In the genomic region with DNA sequence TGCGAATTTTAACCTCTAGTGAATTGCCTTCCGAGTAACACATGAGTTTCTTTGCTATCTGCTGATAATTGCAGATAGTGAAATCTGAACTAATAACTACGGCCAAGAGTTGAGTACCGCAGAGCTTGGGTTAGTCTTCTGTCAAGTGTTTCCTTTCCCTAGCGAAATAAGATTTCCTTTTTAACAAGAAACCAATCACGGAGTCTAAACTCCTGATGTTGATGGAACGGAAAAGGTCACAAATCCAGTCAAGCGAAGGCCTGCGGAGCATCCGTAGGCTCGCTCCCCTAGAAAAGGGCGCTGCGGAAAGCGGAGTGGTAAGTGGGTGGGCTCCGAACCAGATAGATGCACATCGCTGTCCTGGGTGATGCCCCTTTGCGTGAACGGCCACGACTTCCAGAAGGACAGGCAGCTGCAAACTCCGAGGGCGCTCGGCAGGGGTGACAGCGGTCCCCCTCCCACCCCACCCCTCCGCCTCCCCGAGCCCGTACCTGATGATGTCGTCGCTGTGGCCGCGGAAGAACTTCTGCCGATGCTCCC, we compare ENCODE assay signal across 8 mouse cellular contexts. TPM values are rescaled to one million over a fixed set of nuclear protein-coding genes. Genes with fewer than 3 reads are reported as not detected.
A peak's percentile ranks its signal among the peaks of the same experiment; 100 is the strongest.
DNase-seq lines count a peak whose midpoint lies in the region; ATAC-seq lines count a peak whose summit lies in the region.

No protein-coding gene starts in this region.

- H3K9ac ChIP-seq in forebrain, embryonic 15.5 days (replicated peaks): peak overlapping the region; percentile 85
- peak overlapping the region; percentile 85 for H3K9ac ChIP-seq in midbrain, embryonic 11.5 days (ENCODE audit: low read length)

- ATAC-seq in forebrain, embryonic 15.5 days (replicated peaks): peak; percentile 62
- peak; percentile 54; the same call in 1 of the 2 replicates for ATAC-seq in midbrain, embryonic 11.5 days (ENCODE audit: low FRiP score)

- H3K4me2 ChIP-seq in forebrain, embryonic 15.5 days (replicated peaks): peak overlapping the region; percentile 65
- peak overlapping the region; percentile 57 for H3K4me2 ChIP-seq in midbrain, embryonic 11.5 days

- peak; percentile 22 to 34 for DNase-seq in layer of hippocampus, postnatal 25 days (ENCODE audit: extremely low spot score in 1 of 2, low spot score in 1 of 2)
- no peak for DNase-seq in layer of hippocampus, adult 9-11 months
- peak; percentile 23 for DNase-seq in adrenal gland, postnatal 10 days
- DNase-seq in kidney, postnatal 10 days: peak; percentile 21
- peak; percentile 93 for DNase-seq in midbrain, embryonic 11.5 days (ENCODE audit: low spot score, missing footprints)
- DNase-seq in testis, postnatal 14 days (ENCODE audit: low spot score): peak; percentile 45
- no peak for DNase-seq in left cerebral cortex, adult 9 months (ENCODE audit: low spot score in 2 of 2)

- no peaks in the 10 kb centered on the region for H3K36me3 ChIP-seq in forebrain, embryonic 15.5 days
- no peaks in the 10 kb centered on the region for H3K36me3 ChIP-seq in midbrain, embryonic 11.5 days (ENCODE audit: control insufficient read depth, insufficient read depth, low read length)

- 1% methylated on average over 31 of the region's 31 CpGs for WGBS in forebrain, embryonic 15.5 days
- WGBS in midbrain, embryonic 11.5 days: 2% methylated on average over 31 of the region's 31 CpGs

- H3K9me3 ChIP-seq in forebrain, embryonic 15.5 days: no peaks in the 10 kb centered on the region
- H3K9me3 ChIP-seq in midbrain, embryonic 11.5 days (ENCODE audit: control insufficient read depth, low read length): no peaks in the 10 kb centered on the region

- peak overlapping the region; percentile 87 for H3K27ac ChIP-seq in forebrain, embryonic 15.5 days (replicated peaks)
- peak overlapping the region; percentile 82 for H3K27ac ChIP-seq in midbrain, embryonic 11.5 days (ENCODE audit: low read depth, low read length)

- H3K27me3 ChIP-seq in forebrain, embryonic 15.5 days: no peaks in the 10 kb centered on the region
- no peaks in the 10 kb centered on the region for H3K27me3 ChIP-seq in midbrain, embryonic 11.5 days (ENCODE audit: control insufficient read depth, insufficient read depth, low read length)

- peak overlapping the region; percentile 65 for H3K4me3 ChIP-seq in forebrain, embryonic 15.5 days
- H3K4me3 ChIP-seq in midbrain, embryonic 11.5 days (ENCODE audit: low read depth, low read length): peak overlapping the region; percentile 93

- peaks cover 19% of the 10 kb centered on the region for H3K4me1 ChIP-seq in forebrain, embryonic 15.5 days
- H3K4me1 ChIP-seq in midbrain, embryonic 11.5 days (ENCODE audit: control insufficient read depth, insufficient read depth, low read length): peaks cover 10% of the 10 kb centered on the region

RNA-seq across cellular contexts. Expression of a gene that starts 0.9 kb away (rescaled TPM):
- total RNA-seq in layer of hippocampus, postnatal 25 days (2021): 100 to 1,000 TPM in 1 of 2 experiments, 10 to 100 TPM in 1; 55.8 to 108 TPM
- total RNA-seq in adrenal gland, postnatal 10 days (2021): 10 to 100 TPM; 14.1 to 32.0 TPM
- polyA plus RNA-seq in forebrain, embryonic 15.5 days (2015; fragmentation: Nextera tagmentation; extraction: Ambion mirVana): 19.2 and 20.5 TPM in 2 replicates
- 22.0 and 23.2 TPM in 2 replicates for polyA plus RNA-seq in midbrain, embryonic 11.5 days (2014; fragmentation: Nextera tagmentation; extraction: Ambion mirVana)

RNA-seq across cellular contexts. Expression of a gene that starts 20.0 kb away (rescaled TPM):
- 10 to 100 TPM; 39.8 to 40.1 TPM for total RNA-seq in layer of hippocampus, postnatal 25 days (2021)
- 10 to 100 TPM; 17.4 to 25.8 TPM for total RNA-seq in adrenal gland, postnatal 10 days (2021)
- polyA plus RNA-seq in forebrain, embryonic 15.5 days (2015; fragmentation: Nextera tagmentation; extraction: Ambion mirVana): 35.4 and 38.4 TPM in 2 replicates
- 42.9 and 49.9 TPM in 2 replicates for polyA plus RNA-seq in midbrain, embryonic 11.5 days (2014; fragmentation: Nextera tagmentation; extraction: Ambion mirVana)

Comparison
In these comparisons a context has a peak if more than half of its experiments do, and no peak if none do; other contexts are left out.
1. DNase-seq: peak in layer of hippocampus, postnatal 25 days (2 of 2), adrenal gland, postnatal 10 days (single experiment), kidney, postnatal 10 days (single experiment), midbrain, embryonic 11.5 days (single experiment) and testis, postnatal 14 days (single experiment); none in layer of hippocampus, adult 9-11 months (single experiment) and left cerebral cortex, adult 9 months (0 of 2).